Mouse (Mus musculus) forebrain, embryonic 14.5 days (tissue): ENCODE data around the gene Cnot10. TPM values are rescaled to one million over a fixed set of nuclear protein-coding genes. Genes with fewer than 3 reads are reported as not detected.
A peak's percentile ranks its signal among the peaks of the same experiment; 100 is the strongest.

Experiments used
- ATAC-seq: fragments of 200-750 bp; cut with Nextera tagmentation; 2 replicates; pipeline ENCODE4 v1.8.0; 2017; ENCODE audit warnings: mild to moderate bottlenecking, moderate library complexity
- DNase-seq: peaks from one replicate; pipeline ENCODE4 v3.0.0-alpha.2; 2015; ENCODE audit warnings: low spot score
- H3K27ac ChIP-seq: fragments of 300-500 bp; sonication (generic); 2 replicates; pipeline ENCODE4 v1.5.1; 2014; ENCODE audit warnings: low read depth, mild to moderate bottlenecking, control low read depth, low read length, moderate library complexity
- H3K27me3 ChIP-seq: fragments of 300-500 bp; sonication (generic); replicated peaks from 2 replicates; pipeline ENCODE4 v1.6.1; 2014; ENCODE audit warnings: low read length, control low read depth, mixed read lengths; ENCODE audit not compliant: control insufficient read depth, insufficient read depth
- H3K36me3 ChIP-seq: fragments of 300-500 bp; sonication (generic); 2 replicates; pipeline ENCODE4 v1.6.1; 2014; ENCODE audit warnings: low read length, control low read depth; ENCODE audit not compliant: control insufficient read depth, insufficient read depth
- H3K4me1 ChIP-seq: fragments of 300-500 bp; sonication (generic); 2 replicates; pipeline ENCODE4 v1.6.1; 2014; ENCODE audit warnings: antibody characterized with exemption, low read length, control low read depth; ENCODE audit not compliant: control insufficient read depth, insufficient read depth
- H3K4me2 ChIP-seq: fragments of 300-500 bp; sonication (generic); 2 replicates; pipeline ENCODE4 v1.6.1; 2014; ENCODE audit warnings: mild to moderate bottlenecking, control low read depth, low read length
- H3K4me3 ChIP-seq: fragments of 300-500 bp; sonication (generic); 2 replicates; pipeline ENCODE4 v1.5.1; 2014; ENCODE audit warnings: low read depth, low read length, control low read depth
- H3K9ac ChIP-seq: fragments of 300-500 bp; sonication (generic); 2 replicates; pipeline ENCODE4 v1.6.1; 2014; ENCODE audit warnings: mild to moderate bottlenecking, low read length, control low read depth, moderate library complexity
- H3K9me3 ChIP-seq: fragments of 300-500 bp; sonication (generic); replicated peaks from 2 replicates; pipeline ENCODE4 v1.6.1; 2016; ENCODE audit warnings: low read length, control low read depth, mixed read lengths; ENCODE audit not compliant: control insufficient read depth
- WGBS: fragments of 180-500 bp; shearing (Covaris S2); extraction: QIAGEN DNeasy Blood & Tissue Kit; methylation state at CpG from one replicate; pipeline ENCODE4 v1.1.7; 2014; 5-methylcytosine and 5-hydroxymethylcytosine counted together
- polyA plus RNA-seq: library from polyadenylated mRNA; unstranded; fragments of >200 nt; fragmentation: Nextera tagmentation; extraction: Ambion mirVana; gene quantifications from 2 replicates; pipeline ENCODE4 v1.2.1, GENCODE M21; 2014

The Cnot10 gene
- polyA plus RNA-seq, 1 experiment from 2014 or later: 54.6 TPM

GRCm38 (mm10) chr9:114550033-114550432 is 90.0 kb downstream of the Cnot10 start:
- ATAC-seq (no peak), DNase-seq (no peak)
- Histone ChIP-seq H3K4me3 (no peak overlapping the region), H3K4me1 (peaks cover 4% of the 10 kb centered on the region), H3K4me2 (no peak overlapping the region), H3K27ac (no peak overlapping the region), H3K36me3 (no peaks in the 10 kb centered on the region), H3K27me3 (0 out of 2 replicates have a peak, but pooled peaks cover 8% of the 10 kb centered on the region), H3K9ac (no peak overlapping the region), H3K9me3 (no peaks in the 10 kb centered on the region)
- WGBS: 23% methylated on average over 6 of the region's 6 CpGs

- DNase-seq (no peak), ATAC-seq (no peak)
- H3K9me3 ChIP-seq: no peaks in the 10 kb centered on the region
- no peak overlapping the region for H3K4me2 ChIP-seq
- H3K27me3 ChIP-seq: 0 out of 2 replicates have a peak, but pooled peaks cover 8% of the 10 kb centered on the region
- H3K36me3 ChIP-seq: no peaks in the 10 kb centered on the region
- 9% methylated on average over 5 of the region's 5 CpGs for WGBS
- H3K4me3 ChIP-seq: no peak overlapping the region
- H3K27ac ChIP-seq: no peak overlapping the region
- H3K4me1 ChIP-seq: peaks cover 4% of the 10 kb centered on the region
- H3K9ac ChIP-seq: no peak overlapping the region
Observed at GRCm38 (mm10) chr9:114549117-114549516, 90.9 kb downstream of the Cnot10 start.

GRCm38 (mm10) chr9:114548496-114548895 is 91.5 kb downstream of the Cnot10 start:
- ATAC-seq (no peak), DNase-seq (no peak)
- Histone ChIP-seq H3K9ac (no peak overlapping the region), H3K4me1 (peaks cover 4% of the 10 kb centered on the region), H3K9me3 (no peaks in the 10 kb centered on the region), H3K27me3 (0 out of 2 replicates have a peak, but pooled peaks cover 8% of the 10 kb centered on the region), H3K4me2 (no peak overlapping the region), H3K36me3 (no peaks in the 10 kb centered on the region), H3K4me3 (no peak overlapping the region), H3K27ac (no peak overlapping the region)
- 14% methylated on average over 4 of the region's 4 CpGs for WGBS

GRCm38 (mm10) chr9:114547643-114548077 is 92.3 kb downstream of the Cnot10 start:
- no peak for ATAC-seq
- Histone ChIP-seq H3K4me2 (no peak overlapping the region), H3K27me3 (0 out of 2 replicates have a peak, but pooled peaks cover 8% of the 10 kb centered on the region), H3K4me1 (peaks cover 4% of the 10 kb centered on the region), H3K9me3 (no peaks in the 10 kb centered on the region), H3K9ac (no peak overlapping the region), H3K36me3 (no peaks in the 10 kb centered on the region), H3K27ac (no peak overlapping the region), H3K4me3 (no peak overlapping the region)
- no peak for DNase-seq
- WGBS: 13% methylated on average over 6 of the region's 6 CpGs

- Histone ChIP-seq H3K36me3 (no peaks in the 10 kb centered on the region), H3K9ac (no peak overlapping the region), H3K27ac (no peak overlapping the region), H3K27me3 (0 out of 2 replicates have a peak, but pooled peaks cover 8% of the 10 kb centered on the region), H3K4me3 (no peak overlapping the region), H3K4me1 (peaks cover 4% of the 10 kb centered on the region), H3K4me2 (no peak overlapping the region), H3K9me3 (no peaks in the 10 kb centered on the region)
- 73% methylated on average over 12 of the region's 12 CpGs for WGBS
- no peak for ATAC-seq
- DNase-seq: no peak
Observed at GRCm38 (mm10) chr9:114546765-114547164, 93.2 kb downstream of the Cnot10 start.

GRCm38 (mm10) chr9:114544754-114545393 is 95.1 kb downstream of the Cnot10 start:
- Histone ChIP-seq H3K27me3 (0 out of 2 replicates have a peak, but pooled peaks cover 7% of the 10 kb centered on the region), H3K27ac (no peak overlapping the region), H3K4me1 (peaks cover 4% of the 10 kb centered on the region), H3K4me2 (no peak overlapping the region), H3K9me3 (no peaks in the 10 kb centered on the region), H3K9ac (no peak overlapping the region), H3K4me3 (no peak overlapping the region), H3K36me3 (no peaks in the 10 kb centered on the region)
- ATAC-seq (no peak), DNase-seq (peak; percentile 57)
- 20% methylated on average over 9 of the region's 9 CpGs for WGBS

- no peak overlapping the region for H3K4me3 ChIP-seq
- 0 out of 2 replicates have a peak, but pooled peaks cover 5% of the 10 kb centered on the region for H3K27me3 ChIP-seq
- H3K9me3 ChIP-seq: no peaks in the 10 kb centered on the region
- peaks cover 4% of the 10 kb centered on the region for H3K4me1 ChIP-seq
- H3K4me2 ChIP-seq: no peak overlapping the region
- no peak overlapping the region for H3K27ac ChIP-seq
- H3K9ac ChIP-seq: no peak overlapping the region
- H3K36me3 ChIP-seq: no peaks in the 10 kb centered on the region
- WGBS: 50% methylated on average over 16 of the region's 17 CpGs
- ATAC-seq (no peak), DNase-seq (no peak)
Observed at GRCm38 (mm10) chr9:114543882-114544753, 95.9 kb downstream of the Cnot10 start.

GRCm38 (mm10) chr9:114541279-114541741 is 98.7 kb downstream of the Cnot10 start:
- no peaks in the 10 kb centered on the region for H3K36me3 ChIP-seq
- H3K4me2 ChIP-seq: no peak overlapping the region
- no peaks in the 10 kb centered on the region for H3K9me3 ChIP-seq
- H3K27me3 ChIP-seq: no peaks in the 10 kb centered on the region
- DNase-seq (no peak), ATAC-seq (no peak)
- 29% methylated on average over 1 of the region's 1 CpGs for WGBS
- no peak overlapping the region for H3K4me3 ChIP-seq
- no peak overlapping the region for H3K27ac ChIP-seq
- no peak overlapping the region for H3K9ac ChIP-seq
- 0 out of 2 replicates have a peak, but pooled peaks cover 3% of the 10 kb centered on the region for H3K4me1 ChIP-seq
